Mouse (Mus musculus): ENCODE data around the gene Nfkbiz.

Nfkbiz gene

DNA sequence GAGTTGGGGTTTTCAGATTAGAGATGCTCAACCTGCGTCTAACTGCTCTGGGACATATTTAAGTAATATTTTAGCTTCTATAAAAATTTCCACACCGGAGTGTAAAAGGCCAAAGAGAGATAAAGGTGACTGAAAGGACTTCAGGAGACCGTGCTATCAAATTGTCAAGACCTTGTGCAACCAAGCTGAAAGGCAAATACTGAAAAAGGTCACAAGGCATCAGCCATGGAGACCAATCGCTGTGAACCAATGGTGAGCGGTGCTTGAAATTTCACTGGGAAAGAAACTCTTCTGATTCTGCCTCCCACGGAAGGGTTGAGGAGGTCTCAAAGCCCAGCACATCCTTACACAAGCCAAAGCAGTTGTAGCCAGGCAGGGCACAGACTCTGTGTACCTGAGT, 2.8 kb upstream of the Nfkbiz start:
- CTCF ChIA-PET = interaction anchor here in 1 of 4 experiments (0.8 kb wide), 1 partner anchor 65 kb away, joined by 3 read pairs; no protein-coding TSS in a partner anchor

DNA sequence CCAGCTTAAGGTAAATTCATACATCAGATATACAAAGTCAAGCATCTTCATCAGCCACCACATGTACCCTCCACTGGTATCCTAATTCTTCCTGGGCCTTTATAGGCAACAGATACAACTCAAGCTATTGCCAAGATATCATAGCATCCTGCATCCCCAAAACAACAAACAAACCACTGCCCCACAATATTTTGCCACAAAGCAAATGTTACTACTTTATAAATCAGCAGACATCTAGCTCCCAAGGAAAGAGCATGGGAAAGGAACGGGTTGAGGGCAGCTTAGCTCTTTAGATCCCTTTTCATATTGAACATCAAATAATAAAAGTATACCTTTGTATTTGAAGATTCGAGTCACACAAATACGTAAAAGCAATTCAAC, 580 bp downstream of the Nfkbiz start:
- ChIA-PET CTCF (interaction anchor here (0.6 to 1.4 kb wide), 6 partner anchors 20 to 361 kb away, joined by 3 to 5 read pairs (median 3); no protein-coding TSS in a partner anchor), POLR2A (interaction anchor here in 3 of 4 experiments (0.5 to 2.8 kb wide), 10 partner anchors 13 to 376 kb away, joined by 3 to 10 read pairs (median 4); no protein-coding TSS in a partner anchor)

More for the DNA sequence above, 2.8 kb upstream of the Nfkbiz start:
- POLR2A ChIA-PET = no interaction called here

DNA sequence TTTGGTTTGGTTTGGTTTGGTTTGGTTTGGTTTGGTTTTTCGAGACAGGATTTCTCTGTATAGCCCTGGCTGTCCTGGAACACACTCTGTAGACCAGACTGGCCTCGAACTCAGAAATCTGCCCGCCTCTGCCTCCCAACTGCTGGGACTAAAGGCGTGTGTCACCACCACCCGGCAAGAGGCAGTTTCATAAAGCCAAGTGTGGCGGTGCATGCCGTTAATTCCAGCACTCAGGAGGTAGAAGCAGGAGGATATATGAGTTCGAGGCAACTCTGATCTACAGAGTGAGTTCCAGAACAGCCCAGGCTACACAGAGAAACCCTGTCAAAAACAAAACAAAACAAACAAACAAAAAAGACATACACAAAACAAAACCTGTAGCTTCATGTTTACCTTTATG, 1.0 kb downstream of the Nfkbiz start:
- CTCF ChIA-PET = interaction anchor here in 2 of 4 experiments (0.7 to 1.4 kb wide), 3 partner anchors 21 to 361 kb away, joined by 3 to 5 read pairs (median 3); no protein-coding TSS in a partner anchor
- POLR2A ChIA-PET = interaction anchor here in 3 of 4 experiments (0.5 to 2.8 kb wide), 9 partner anchors 13 to 375 kb away, joined by 3 to 10 read pairs (median 4); no protein-coding TSS in a partner anchor

DNA sequence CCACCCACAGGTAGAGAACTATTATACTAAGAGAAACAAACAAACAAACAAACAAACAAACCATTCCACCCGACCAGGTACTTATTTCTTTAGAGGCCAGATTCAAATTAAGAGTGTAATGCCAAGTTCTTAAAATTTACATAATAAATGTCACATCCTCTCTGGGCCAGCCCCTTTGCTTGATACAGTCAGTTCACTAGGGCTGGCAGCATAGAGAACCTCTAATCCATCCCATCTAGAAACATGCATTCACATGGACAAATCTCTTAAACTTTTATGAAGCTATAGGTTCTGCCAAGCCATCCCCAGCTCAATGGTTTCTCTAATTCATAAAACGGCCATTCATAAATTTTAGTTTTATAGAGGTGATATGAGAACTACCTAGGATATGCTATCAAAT, 1.5 kb downstream of the Nfkbiz start:
- CTCF ChIA-PET = interaction anchor here in 1 of 4 experiments (1.2 to 1.4 kb wide), 2 partner anchors 26 to 360 kb away, joined by 3 to 5 read pairs; no protein-coding TSS in a partner anchor
- POLR2A ChIA-PET = interaction anchor here in 2 of 4 experiments (1.0 to 2.8 kb wide), 2 partner anchors 22 to 23 kb away, joined by 3 to 10 read pairs; no protein-coding TSS in a partner anchor

DNA sequence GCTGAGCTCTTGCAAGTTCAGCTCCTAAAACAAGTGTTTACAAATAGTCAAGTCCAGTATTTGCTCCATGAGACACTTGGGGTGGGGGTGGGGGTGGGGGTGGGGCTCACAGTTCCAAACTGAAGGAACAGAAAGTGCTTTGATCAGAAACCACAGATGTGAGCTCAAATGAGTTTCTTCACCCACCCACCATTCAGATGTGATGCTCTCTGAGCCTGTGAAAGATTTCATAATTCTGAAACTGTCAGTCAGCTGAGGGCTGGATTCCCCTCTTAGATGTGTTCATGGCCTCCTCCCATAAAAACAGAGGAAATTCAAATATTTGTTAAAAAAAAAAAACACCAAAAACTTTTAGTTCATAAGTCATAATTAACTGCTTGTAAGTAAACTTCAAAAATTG, 2.9 kb downstream of the Nfkbiz start:
- ChIA-PET POLR2A (interaction anchor here in 1 of 4 experiments (1.0 to 1.1 kb wide), 2 partner anchors 20 to 137 kb away, joined by 3 to 4 read pairs; no protein-coding TSS in a partner anchor), CTCF (interaction anchor here in 1 of 4 experiments (1.7 kb wide), 1 partner anchor 23 kb away, joined by 3 read pairs; no protein-coding TSS in a partner anchor)

DNA sequence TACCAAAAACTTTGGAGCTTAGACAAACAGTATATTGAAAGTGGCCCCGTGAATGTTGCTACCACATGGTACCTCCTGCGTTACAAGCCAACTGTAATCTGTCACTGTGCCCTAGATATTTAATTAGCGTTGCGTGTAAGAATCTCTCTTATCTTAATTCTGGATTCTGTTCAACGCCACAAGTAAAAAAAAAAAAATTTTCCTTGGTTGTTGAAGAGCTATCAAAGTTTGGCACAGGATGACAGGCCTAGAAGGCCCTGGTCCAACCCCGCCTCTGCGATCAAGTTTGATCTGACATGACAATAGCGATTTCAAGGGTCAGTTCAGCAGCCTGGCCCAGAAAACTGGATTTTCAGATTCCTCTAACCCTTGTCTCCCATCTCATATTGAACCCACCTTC, 6.1 kb downstream of the Nfkbiz start:
- ChIA-PET CTCF (interaction anchor here in 2 of 4 experiments (0.6 to 1.2 kb wide), 3 partner anchors 31 to 55 kb away, joined by 3 to 4 read pairs (median 4); no protein-coding TSS in a partner anchor), POLR2A (interaction anchor here in 1 of 4 experiments (0.8 kb wide), 1 partner anchor 9 kb away, joined by 3 read pairs; no protein-coding TSS in a partner anchor)

DNA sequence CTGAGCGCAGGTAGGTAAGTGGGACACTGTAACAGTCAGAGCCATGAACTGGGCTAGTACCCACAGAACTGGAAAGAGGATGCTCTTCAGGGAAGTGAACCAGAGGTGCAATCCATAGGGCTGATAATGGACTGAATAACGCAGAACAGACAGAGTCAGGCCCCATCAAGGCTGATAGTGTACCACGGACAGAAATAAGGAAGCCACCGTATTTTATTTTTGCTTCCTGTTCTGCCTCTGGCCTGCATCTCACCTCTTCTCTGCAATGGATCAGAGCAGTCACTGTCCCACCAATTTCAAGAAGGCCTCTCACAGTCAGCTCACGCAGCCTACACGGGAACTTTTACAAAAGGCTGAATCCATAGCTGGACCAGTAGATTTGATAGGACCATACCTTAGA, 6.7 kb downstream of the Nfkbiz start:
- ChIA-PET CTCF (interaction anchor here in 1 of 4 experiments (1.0 to 1.2 kb wide), 2 partner anchors 32 to 56 kb away, joined by 3 to 4 read pairs; no protein-coding TSS in a partner anchor), POLR2A (interaction anchor here in 1 of 4 experiments (0.8 kb wide), 1 partner anchor 9 kb away, joined by 3 read pairs; no protein-coding TSS in a partner anchor)

DNA sequence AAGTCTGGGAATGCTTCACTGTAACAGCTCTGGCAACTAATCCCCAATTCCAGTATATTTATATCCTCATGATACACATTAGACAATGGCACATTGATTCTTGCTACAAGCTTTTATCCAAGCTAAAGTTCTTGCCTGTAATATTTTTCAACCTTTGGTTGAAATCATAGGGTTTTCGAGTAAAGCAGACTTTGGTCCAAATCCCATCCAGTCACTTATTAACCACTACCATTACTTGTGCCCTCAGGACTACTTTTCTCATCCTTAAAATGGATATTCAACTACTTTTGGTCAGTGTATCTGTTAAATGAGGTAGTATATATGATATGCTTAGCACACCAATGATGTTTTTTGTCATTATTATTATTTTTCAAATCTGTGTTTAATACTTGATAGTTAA, 7.2 kb downstream of the Nfkbiz start:
- ChIA-PET CTCF (no interaction called here), POLR2A (no interaction called here)

DNA sequence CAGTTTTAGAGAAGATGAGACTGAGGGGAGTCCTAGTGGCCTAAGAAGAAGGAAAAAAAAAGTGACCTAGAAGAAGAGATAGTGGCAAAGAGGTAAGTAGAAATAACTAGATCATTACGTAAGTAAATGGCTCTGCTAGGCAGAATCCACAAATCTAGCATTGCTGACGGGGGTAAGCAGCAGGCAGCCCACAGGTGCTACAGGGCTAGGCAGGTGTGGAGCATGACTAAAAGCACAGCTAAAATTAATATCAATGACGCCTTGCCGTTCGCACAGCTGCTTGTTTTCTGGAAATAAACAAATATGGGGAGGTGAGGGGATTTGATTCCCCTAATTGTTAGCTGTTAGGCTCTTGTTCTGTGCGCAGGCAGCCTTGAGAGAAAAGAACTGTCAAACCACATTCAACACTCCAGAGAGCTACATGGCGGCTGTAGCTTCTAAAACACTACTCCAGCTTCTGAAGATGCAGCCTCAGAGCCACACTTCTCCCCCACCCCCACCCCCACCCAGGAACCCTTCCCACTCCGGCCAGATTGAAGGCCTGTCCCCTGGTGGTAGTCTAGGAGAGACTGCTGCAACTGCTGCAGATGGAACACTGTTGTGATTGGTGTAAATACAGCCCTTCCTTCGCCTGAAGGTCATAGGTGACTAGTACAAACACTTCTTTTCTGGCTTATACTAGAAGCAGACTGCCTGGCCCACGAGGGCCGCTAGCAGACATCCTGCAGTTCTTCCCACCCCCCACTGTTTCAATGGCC, 15.1 kb downstream of the Nfkbiz start:
- ChIA-PET POLR2A (interaction anchor here (0.6 to 2.5 kb wide), 9 partner anchors 9 to 65 kb away, joined by 3 to 15 read pairs (median 3); partner anchors contain the start of gene Nfkbiz (in 1 of the 4)), CTCF (interaction anchor here in 3 of 4 experiments (0.5 to 1.3 kb wide), 3 partner anchors 35 to 181 kb away, joined by 3 to 6 read pairs (median 4); no protein-coding TSS in a partner anchor)

DNA sequence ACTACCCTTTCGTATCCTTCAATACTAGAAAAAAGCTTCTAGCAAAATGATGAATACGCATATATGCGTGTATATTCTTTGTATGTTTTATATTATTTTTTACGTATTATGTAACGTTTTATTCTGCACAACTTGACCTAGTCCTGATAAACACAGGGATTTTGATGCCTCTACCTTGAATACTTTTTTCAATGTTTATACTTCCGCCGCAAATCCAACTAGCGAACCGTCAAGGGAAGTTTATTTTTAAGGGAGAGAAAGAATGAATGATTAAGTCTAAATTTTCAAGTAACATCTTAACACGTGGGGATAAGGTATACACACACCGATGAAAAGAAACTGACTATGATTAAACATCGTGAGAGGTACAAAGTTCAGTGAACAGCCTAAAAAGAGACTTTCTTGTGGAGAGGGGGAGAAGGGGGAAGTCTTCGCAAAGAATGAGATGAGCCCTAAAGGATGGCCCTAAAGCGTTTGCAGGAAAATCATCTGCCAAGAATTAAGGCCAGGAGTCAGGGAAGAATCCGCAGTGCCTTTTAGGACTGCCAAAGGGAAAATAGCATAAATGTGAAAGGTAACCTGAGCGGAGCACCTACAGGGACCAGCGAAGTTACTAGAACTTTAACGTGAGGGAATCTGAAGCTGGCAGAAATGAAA, 15.8 kb downstream of the Nfkbiz start:
- ChIA-PET POLR2A (interaction anchor here (0.7 to 2.5 kb wide), 14 partner anchors 9 to 362 kb away, joined by 3 to 15 read pairs (median 4); partner anchors contain the start of gene Nfkbiz (in 1 of the 4)), CTCF (interaction anchor here in 3 of 4 experiments (0.6 to 1.3 kb wide), 3 partner anchors 36 to 102 kb away, joined by 4 to 8 read pairs (median 6); no protein-coding TSS in a partner anchor)

DNA sequence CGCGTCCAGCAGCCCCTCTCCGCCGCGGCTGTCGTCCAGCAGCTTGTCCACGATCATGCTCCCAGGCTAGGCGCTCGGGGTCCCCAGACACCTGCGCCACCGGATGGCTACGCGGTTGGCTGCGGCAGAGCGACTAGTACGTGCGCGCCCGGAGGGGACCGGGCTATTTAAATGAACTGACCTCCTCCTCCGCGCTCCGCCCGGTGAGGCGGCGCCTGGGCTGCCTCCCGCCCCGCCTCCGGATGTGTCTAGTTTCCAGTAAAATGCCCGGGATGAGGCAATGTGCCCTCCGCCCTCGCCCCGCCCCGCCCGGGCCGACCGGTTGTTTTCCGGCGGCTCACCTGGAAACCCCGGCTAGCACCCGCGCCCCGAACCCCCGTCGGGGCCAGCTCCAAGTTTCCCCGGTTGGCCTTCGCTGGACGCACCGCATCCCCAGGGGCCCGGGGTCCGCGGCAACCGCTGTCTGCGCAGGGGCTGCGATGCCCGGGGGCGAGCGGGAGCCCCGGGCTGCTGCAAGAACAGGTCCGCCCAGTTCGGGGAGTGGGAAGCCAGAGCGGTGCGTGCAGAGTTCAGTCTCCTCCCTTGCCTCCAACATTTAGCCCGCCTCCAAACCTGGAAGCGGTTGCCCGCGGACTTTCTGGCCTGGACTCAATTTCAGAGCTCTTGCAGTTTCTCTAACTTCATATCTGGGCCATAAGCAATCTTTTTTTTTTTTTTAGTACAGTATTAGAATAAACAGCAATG, 16.5 kb downstream of the Nfkbiz start:
- POLR2A ChIA-PET = interaction anchor here (0.7 to 2.5 kb wide), 9 partner anchors 8 to 361 kb away, joined by 3 to 15 read pairs (median 5); partner anchors contain the start of gene Nfkbiz (in 1 of the 4)
- CTCF ChIA-PET = interaction anchor here in 1 of 4 experiments (0.6 kb wide), 1 partner anchor 102 kb away, joined by 8 read pairs; no protein-coding TSS in a partner anchor

DNA sequence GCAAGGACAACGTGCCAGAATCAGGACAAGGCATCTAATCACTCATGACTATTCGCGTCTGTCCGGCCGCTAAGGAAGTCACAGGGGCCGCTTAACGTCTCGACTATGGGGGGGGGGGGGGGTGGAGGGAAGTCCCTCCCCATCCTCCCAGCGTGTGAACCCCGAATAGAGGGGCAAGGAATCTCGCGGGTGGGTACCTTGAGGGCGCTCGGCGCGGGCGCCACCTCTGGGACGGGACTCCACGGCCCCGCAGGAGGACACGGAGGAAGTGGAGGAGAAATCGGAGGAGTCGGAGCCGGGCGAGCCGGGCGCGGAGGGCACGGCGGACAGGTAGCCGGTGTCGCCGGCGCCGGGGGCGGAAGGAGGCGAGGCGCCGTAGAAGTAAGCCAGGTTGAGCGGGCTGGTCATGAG, 17.1 kb downstream of the Nfkbiz start:
- ChIA-PET CTCF (no interaction called here), POLR2A (interaction anchor here in 3 of 4 experiments (0.6 to 2.5 kb wide), 9 partner anchors 8 to 446 kb away, joined by 3 to 15 read pairs (median 6); partner anchors contain the start of gene Nfkbiz (in 1 of the 3))

DNA sequence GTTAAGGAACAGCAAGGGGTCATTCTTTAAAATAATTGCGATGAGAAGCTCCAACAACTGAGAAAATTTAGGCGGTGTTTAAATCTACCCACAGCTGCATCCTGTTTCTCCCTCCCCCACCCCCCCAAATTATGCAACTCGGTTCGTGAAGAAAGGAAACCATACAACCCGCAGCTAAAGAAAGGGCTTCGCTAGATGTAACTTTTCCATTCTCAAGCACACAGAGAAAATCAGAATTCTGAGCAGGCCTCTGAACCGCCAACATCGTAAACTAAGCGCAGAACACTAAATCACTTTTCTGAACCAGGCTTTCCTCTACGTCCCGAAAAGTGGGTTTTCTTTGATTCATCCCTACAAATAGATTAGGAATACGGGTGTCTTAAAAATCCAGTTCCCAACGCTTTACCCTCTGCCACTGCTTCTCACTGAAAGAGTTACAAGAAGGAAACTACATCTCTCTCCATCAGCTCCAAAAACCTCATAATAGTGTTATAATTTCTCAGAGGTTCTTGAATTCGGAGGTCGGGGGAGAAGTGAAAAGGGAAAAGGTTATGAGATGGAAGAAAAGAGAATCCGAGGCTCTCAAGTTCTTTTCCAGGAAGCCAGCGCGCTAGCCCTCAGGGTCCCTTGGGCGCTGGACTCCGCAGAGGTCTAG, 17.7 kb downstream of the Nfkbiz start:
- ChIA-PET POLR2A (interaction anchor here in 3 of 4 experiments (0.6 to 1.6 kb wide), 10 partner anchors 7 to 447 kb away, joined by 3 to 12 read pairs (median 4); partner anchors contain the start of gene Nfkbiz (in 1 of the 3)), CTCF (no interaction called here)

DNA sequence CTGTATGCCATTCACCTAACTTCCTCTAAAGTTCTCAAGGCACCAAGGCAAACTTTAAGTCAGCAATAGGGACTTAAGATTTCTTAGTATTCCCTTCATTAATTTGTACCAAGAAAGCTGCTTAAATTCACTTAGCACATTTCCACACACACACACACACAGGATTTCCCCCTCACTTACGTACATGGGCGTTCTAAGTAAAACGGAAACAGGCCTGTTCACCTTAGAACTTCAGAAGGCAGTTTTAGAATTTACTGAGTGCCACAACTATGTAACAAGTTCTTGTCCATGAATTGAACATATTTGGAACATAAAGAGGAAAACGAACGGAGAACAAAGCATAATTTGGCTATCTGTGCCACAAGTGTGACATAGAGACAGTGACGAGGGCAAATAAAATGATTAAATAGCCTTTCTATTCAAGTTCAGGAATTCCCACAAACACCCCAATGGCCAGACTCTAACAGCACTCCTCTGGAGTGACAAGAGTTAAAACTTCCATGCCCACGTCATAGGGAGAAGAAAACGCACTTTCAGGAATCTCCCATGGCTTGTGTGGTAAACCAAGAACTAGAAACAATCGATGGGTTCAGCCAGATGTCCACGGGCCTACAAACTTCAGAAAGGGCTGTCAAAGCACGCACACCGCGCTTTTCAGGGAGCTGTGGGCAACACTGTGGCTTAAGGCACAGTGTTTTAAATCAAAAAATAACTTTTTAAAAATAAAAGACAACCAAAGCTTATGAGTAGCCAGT, 18.4 kb downstream of the Nfkbiz start:
- POLR2A ChIA-PET = interaction anchor here in 3 of 4 experiments (0.7 to 1.1 kb wide), 6 partner anchors 9 to 448 kb away, joined by 3 to 12 read pairs (median 4); partner anchors contain the start of gene Nfkbiz (in 1 of the 3)
- CTCF ChIA-PET = no interaction called here

DNA sequence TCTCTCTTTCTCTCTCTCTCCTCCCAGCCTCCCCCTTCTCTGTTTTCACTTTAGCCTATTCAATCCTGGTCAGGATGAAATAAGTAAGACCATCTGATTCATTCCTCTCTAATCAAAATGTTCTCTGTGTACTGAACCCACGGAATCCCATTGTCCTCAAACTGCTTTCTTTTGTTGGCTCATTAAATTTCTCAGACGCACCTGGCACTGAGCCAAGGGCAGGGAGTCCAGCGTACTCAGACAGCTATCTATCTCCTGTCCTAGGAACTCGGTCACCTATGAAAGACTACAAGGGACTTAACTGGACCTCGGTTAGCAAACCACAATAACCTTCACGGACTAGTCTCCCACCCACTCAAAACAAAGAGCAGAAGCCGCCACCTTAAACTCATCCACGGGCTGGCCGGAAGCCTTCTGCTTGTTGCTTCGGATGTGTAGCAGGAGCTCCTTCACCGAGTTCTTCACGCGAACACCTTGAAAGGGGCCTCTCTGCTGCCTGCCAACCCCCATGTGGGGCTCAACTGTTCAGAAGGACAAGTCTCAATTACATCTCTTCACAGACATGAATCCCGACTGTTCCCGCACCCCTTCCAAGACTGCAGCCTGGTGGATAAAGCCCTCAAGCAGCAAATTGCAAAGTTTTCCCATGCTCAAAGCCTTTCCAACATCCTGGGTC, 19.4 kb downstream of the Nfkbiz start:
- CTCF ChIA-PET = no interaction called here
- POLR2A ChIA-PET = interaction anchor here in 2 of 4 experiments (0.8 to 1.2 kb wide), 3 partner anchors 9 to 25 kb away, joined by 3 read pairs; no protein-coding TSS in a partner anchor

All from embryonic stem cell, embryonic (primary cell).